Mouse (Mus musculus) thymus, adult 2 months (tissue): ENCODE results near the gene Zfp444.

ENCODE experiments used
- CTCF ChIP-seq: fragments of 200-500 bp; IDR thresholded peaks from 2 replicates; pipeline ENCODE4 v1.5.1; 2012; ENCODE audit warnings: mild to moderate bottlenecking, control low read depth, low read length, moderate library complexity, borderline replicate concordance; ENCODE audit not compliant: control insufficient read depth, poor library complexity, insufficient read depth; ENCODE audit errors: extremely low read depth
- POLR2A ChIP-seq: fragments of 200-500 bp; IDR thresholded peaks from 2 replicates; pipeline ENCODE4 v1.6.1; 2012; ENCODE audit warnings: mild to moderate bottlenecking, low read length, control low read depth, moderate library complexity; ENCODE audit not compliant: control insufficient read depth, poor library complexity, insufficient read depth; ENCODE audit errors: extremely low read depth

DNA sequence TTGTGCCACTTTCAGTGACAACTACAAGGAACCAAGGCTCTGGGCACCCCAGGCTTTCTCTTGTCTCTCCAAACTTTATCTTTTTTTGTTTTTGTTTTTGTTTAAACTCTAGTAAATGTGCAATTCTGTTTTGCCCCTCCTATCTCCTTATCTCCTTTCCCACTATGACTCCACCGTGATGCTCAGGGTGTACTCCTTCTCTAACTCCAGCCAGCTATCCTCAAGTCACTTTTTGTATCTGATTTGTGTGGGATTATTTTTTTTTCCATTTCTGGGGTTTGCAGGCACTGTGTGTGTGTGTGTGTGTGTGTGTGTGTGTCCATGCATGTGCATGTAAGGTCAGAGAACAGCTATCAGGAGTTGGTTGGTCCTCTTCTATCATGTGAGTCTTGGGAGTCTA lies 14.5 kb upstream of the Zfp444 start:
- TF ChIP-seq CTCF, result no peak
- TF ChIP-seq POLR2A, result no peak
